Mouse (Mus musculus) cerebellum, adult 2 months (tissue): ENCODE measurements around the gene Tspan33. TPM values are rescaled to one million over a fixed set of nuclear protein-coding genes. Genes with fewer than 3 reads are reported as not detected.

Experiments
- DNase-seq, 2 experiments: peaks; one replicate each; pipeline ENCODE4 v3.0.0; 2021
- H3K27ac ChIP-seq: fragments of 200-500 bp; 2 replicates; pipeline ENCODE4 v1.5.1; 2012; ENCODE audit warnings: low read length, control low read depth, inconsistent platforms; ENCODE audit not compliant: insufficient read depth
- H3K27me3 ChIP-seq: fragments of 200-500 bp; 2 replicates; pipeline ENCODE4 v1.6.1; 2012; ENCODE audit warnings: inconsistent platforms, mild to moderate bottlenecking, low read length, moderate library complexity; ENCODE audit not compliant: control insufficient read depth, insufficient read depth
- H3K4me1 ChIP-seq: fragments of 200-500 bp; 2 replicates; pipeline ENCODE4 v1.6.1; 2011; ENCODE audit warnings: low read length; ENCODE audit not compliant: control insufficient read depth, insufficient read depth
- H3K4me3 ChIP-seq: fragments of 200-500 bp; replicated peaks from 2 replicates; pipeline ENCODE3; 2011; ENCODE audit warnings: mild to moderate bottlenecking, low read depth, low read length, control low read depth; ENCODE audit not compliant: insufficient read depth
- CTCF ChIP-seq: fragments of 200-500 bp; IDR thresholded peaks from 2 replicates; pipeline ENCODE4 v1.5.1; 2011; ENCODE audit warnings: low read depth, mild to moderate bottlenecking, control low read depth, low read length, moderate library complexity, borderline replicate concordance; ENCODE audit not compliant: insufficient read depth
- POLR2A ChIP-seq: fragments of 200-500 bp; IDR thresholded peaks from 2 replicates; pipeline ENCODE4 v1.6.1; 2011; ENCODE audit warnings: low read length, control low read depth, borderline replicate concordance; ENCODE audit not compliant: insufficient read depth
- WGBS: fragments of 180-500 bp; shearing (Covaris S2); methylation state at CpG from one replicate; pipeline ENCODE4 v1.1.7; 2018; 5-methylcytosine and 5-hydroxymethylcytosine counted together
- polyA plus RNA-seq: library from polyadenylated mRNA; depleted of rRNA; stranded (reverse); fragments of >200 nt; gene quantifications from 2 replicates; pipeline ENCODE4 v1.2.3, GENCODE M21; 2012; rRNA removed

Tspan33 gene
- polyA plus RNA-seq = 27.2 and 27.9 TPM in 2 replicates

DNA sequence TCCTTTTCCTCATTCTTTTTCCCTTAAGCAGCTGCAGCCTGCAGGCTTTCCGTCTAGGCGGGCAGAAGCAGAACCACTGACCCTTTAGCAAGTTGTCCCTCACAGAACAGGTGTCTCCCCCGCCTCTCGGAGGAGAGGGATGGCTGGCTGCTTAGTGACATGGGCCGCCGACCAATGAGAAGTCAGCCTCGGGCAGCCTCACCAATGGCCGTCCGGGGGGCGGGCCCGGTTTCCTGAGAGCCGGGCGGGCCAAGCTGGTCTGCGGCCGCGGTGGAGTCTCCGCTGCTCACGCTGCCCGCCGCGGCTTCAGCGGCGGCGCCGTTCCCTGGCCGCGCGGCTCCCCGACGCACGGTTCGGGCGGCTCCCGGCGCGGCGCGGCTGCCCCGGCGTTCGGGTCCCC is at the start of gene Tspan33:
Tspan33 (plus strand) TSS at position 270 of the 400 bp plus-strand sequence.
- peak; percentile 94 to 96 for DNase-seq
- Histone ChIP-seq H3K27ac (0 out of 2 replicates have a peak within 1 kb of the TSS, but pooled peaks have one; percentile 3), H3K27me3 (no peaks in the 10 kb centered on the region), H3K4me1 (peaks cover 17% of the 10 kb centered on the region), H3K4me3 (peak within 1 kb of the TSS; percentile 75)
- 0% methylated on average over 40 of the region's 41 CpGs for WGBS
- peak; percentile 46 for TF ChIP-seq POLR2A
- no peak for TF ChIP-seq CTCF

DNA sequence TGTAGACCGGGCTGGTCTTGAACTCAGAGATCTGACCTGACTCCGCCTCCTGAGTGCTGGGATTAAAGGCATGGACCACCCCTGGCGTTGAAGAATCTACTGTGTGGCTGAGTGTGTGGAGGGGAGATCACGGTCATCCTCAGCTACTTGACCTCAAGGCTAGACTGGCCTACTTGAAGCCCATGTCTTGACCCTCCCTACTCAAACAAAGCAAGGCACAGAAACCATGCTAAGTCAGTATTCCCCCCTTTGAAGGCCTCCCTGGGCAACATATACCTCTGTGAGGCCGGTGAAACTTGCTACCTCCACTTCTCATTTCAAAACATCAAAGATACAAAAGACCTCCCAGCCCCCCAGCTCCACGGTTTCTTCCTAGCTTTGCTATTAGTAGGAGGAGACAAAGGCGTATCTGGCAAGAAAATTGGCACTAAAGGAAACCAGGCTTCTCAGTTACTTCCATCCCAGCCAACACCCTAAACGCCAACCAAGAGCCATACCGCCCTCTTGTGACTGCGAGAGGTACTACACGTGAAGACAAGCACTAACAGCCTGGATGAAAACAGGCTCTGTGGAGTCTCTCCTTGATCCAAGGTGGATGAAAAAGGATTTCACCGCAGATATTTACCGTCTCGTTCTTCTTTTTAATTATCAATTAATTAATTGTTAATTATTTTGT is 44.4 kb upstream of the Tspan33 start:
- H3K4me3 ChIP-seq = no peak overlapping the region
- H3K4me1 ChIP-seq = no peaks in the 10 kb centered on the region
- no peak overlapping the region for H3K27ac ChIP-seq
- 33% methylated on average over 14 of the region's 14 CpGs for WGBS
- peak; percentile 70 to 84 for DNase-seq
- no peaks in the 10 kb centered on the region; the same call in 1 of the 2 replicates for H3K27me3 ChIP-seq
- TF ChIP-seq POLR2A = no peak
- peak; percentile 92 for TF ChIP-seq CTCF

DNA sequence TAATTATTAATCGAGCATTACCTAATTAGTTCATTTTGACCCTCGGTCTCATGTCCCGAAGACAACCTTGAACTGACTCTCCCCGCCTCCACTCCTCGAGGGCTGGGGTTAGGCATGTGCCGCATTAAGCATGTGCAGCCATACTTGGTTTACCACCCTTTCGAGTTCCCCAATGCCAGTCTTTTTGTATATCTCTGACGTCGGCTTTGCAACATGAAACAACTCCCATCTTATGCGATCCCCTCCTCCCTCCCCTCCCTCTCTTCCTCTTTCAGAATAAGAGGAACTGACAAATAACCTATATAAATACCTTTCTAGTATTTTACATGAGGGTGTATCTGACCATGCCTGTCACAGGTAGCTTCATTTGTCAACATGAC is 43.9 kb upstream of the Tspan33 start:
- DNase-seq = no peak
- TF ChIP-seq POLR2A = no peak
- TF ChIP-seq CTCF = no peak
- 70% methylated on average over 10 of the region's 10 CpGs for WGBS
- H3K4me1 ChIP-seq = no peaks in the 10 kb centered on the region
- no peak overlapping the region for H3K4me3 ChIP-seq
- no peak overlapping the region for H3K27ac ChIP-seq
- H3K27me3 ChIP-seq = no peaks in the 10 kb centered on the region; the same call in 1 of the 2 replicates

DNA sequence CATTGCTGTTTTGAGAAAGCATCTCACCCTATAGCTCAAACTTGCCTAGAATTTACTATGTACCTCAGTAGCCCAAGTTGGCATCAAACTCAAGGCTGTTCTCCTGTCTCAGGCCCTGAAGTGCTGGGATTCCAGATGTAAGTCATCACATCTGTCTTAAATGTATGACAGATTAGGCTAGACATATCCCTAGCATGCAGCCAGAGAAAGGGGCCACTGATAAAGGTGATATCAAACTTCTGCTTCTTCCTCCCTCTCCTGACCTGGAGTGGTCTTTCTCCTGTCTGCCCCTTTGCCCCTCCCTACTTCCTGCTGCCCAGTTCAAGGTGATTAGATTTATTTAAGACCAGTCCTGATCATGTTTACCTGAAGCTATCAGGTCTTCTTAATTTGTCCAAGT is 40.8 kb upstream of the Tspan33 start:
- TF ChIP-seq CTCF (no peak), POLR2A (no peak)
- H3K4me3 ChIP-seq = no peak overlapping the region
- no peaks in the 10 kb centered on the region for H3K4me1 ChIP-seq
- no peaks in the 10 kb centered on the region; the same call in 1 of the 2 replicates for H3K27me3 ChIP-seq
- H3K27ac ChIP-seq = no peak overlapping the region
- no peak for DNase-seq

DNA sequence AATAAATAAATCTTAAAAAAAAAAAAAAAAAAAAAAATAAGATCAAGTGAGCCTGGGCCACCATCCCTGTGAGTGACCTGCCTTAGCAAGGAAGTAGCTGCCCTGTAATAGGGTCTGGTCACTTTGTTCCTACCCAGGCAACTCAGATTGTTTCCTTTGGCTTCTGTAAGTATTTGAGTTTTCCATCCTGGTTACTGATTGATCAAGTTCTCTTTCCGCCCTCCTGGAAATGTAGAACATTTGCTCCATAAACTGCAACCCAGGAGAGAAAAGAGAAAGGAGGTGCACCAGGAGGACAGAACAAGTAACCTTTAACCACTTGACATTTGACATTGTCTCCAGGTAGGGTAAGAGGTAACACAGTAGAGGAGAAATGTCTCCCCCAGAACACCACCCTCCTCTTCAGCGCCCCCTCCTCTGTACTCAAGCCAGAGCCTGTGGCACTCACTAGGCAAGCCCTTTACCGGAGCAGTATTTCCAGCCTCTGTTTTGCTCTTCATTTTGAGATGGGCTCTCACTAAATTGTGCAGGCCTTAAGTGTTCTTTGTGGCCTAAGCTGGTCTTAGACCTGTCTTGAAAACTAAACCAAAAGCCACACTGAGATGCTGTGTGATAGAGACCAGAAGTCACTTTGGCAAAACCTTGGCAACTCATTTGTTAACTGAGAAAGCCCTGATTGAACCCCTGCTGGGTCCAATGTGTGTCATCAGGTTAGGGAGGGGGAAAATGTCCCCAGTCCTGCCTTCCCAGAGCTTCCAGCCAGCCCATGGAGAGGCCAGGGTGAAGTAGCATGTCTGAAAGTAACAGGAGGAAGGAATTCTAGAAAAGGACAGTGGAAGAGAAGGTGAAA is 35.2 kb upstream of the Tspan33 start:
- no peak for DNase-seq
- H3K4me3 ChIP-seq = no peak overlapping the region
- H3K4me1 ChIP-seq = no peaks in the 10 kb centered on the region
- no peaks in the 10 kb centered on the region; the same call in 1 of the 2 replicates for H3K27me3 ChIP-seq
- no peak overlapping the region for H3K27ac ChIP-seq
- 93% methylated on average over 3 of the region's 3 CpGs for WGBS
- TF ChIP-seq CTCF (no peak), POLR2A (no peak)

DNA sequence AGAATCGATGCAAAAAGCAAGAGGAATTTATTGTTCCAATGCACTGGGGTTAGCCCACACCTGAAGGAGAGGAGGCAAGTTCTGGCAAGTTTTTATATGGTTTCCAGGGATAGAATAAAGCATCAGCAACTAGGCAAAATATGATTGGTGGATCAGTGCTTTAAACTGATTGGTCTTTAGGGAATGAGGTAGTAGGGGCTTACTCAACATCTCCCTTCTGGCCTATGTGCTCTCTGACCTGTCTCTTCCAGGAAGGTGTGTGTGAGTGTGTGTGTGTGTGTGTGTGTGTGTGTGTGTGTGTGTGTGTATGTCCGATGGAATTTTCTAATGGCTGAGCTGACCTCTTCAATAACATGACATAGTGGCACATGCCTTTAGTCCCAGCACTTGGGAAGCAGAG is 34.1 kb upstream of the Tspan33 start:
- 76% methylated on average over 2 of the region's 2 CpGs for WGBS
- Histone ChIP-seq H3K4me1 (no peaks in the 10 kb centered on the region), H3K4me3 (no peak overlapping the region), H3K27me3 (no peaks in the 10 kb centered on the region), H3K27ac (no peak overlapping the region)
- no peak for DNase-seq
- TF ChIP-seq CTCF (no peak), POLR2A (no peak)

DNA sequence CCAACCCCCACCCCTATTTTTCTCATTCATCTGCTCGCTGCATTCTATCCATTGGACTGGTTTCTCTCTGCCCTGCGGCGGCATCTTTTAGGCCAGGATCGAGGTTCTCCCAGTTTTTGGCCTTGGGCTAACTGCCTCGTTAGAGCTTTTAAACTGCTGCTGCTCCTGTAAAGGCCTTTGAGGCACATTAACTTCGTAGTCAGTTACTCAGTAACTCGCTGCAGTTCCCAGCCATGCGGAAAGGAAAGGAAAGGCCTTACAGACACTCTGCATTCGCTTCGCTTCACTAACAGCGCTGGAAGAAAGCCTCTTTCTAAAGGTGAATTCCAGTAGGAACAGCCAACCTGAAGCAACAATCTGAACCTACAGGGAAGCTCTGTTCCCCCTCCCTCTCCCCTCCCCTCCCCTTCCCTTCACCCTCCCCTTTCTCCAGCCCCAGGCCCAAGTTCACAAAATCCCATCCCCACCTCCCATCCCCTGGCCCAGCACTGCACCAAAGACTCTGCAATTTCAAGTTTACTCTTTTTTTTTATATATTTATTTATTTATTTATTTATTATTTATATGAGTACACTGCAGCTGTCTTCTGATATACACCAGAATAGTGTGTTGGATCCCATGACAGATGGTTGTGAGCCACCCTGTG is 33.2 kb upstream of the Tspan33 start:
- H3K4me3 ChIP-seq = no peak overlapping the region
- TF ChIP-seq POLR2A (no peak), CTCF (no peak)
- 45% methylated on average over 11 of the region's 11 CpGs for WGBS
- no peak for DNase-seq
- no peaks in the 10 kb centered on the region for H3K27me3 ChIP-seq
- H3K4me1 ChIP-seq = no peaks in the 10 kb centered on the region
- H3K27ac ChIP-seq = no peak overlapping the region

DNA sequence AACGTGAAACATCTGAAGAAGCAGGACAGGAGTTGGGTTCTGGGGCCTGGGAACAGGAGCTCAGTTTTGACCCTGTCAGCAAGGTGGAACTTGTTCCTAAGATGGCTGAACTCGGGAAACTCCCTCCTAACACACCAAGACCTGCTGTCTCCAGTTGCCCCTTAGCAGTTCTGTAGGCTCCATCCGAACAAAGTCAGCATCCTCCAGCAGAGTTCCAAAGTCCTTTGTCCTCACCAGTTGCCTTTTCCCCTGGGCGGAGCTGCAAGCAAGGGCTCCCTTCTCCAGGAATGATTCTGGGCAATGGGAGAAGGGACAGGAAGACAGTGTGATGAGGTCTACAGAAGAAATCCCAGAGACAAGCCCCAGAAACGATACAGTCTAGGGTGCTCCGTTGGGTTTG is 26.8 kb upstream of the Tspan33 start:
- no peaks in the 10 kb centered on the region for H3K27me3 ChIP-seq
- WGBS = 70% methylated on average over 6 of the region's 6 CpGs

More for the DNA sequence above, 26.8 kb upstream of the Tspan33 start:
- Histone ChIP-seq H3K4me3 (no peak overlapping the region), H3K27ac (no peak overlapping the region), H3K4me1 (no peaks in the 10 kb centered on the region)
- TF ChIP-seq POLR2A = no peak
- no peak for TF ChIP-seq CTCF
- DNase-seq = no peak
